Mouse (Mus musculus): ENCODE data around the gene Cabp4.

Cabp4 gene

GRCm38 (mm10) chr19:4159049-4159448 lies 15.2 kb upstream of the Cabp4 start:
- Histone ChIP-seq H3K27me3 (ENCODE audit: insufficient read depth, low read length) (no peaks in the 10 kb centered on the region), H3K9me3 (ENCODE audit: low read length) (no peaks in the 10 kb centered on the region), H3K4me1 (replicated peaks; ENCODE audit: low read depth, low read length) (peaks cover 63% of the 10 kb centered on the region), H3K4me3 (replicated peaks; ENCODE audit: low read length) (no peak overlapping the region), H3K36me3 (ENCODE audit: insufficient read depth, low read length) (peaks cover 64% of the 10 kb centered on the region)
- TF ChIP-seq CTCF (conservative IDR thresholded peaks at IDR 0.05; ENCODE audit: low read length) (no peak), POU5F1 (IDR thresholded peaks at IDR 0.05; ENCODE audit: borderline replicate concordance, low read length) (no peak), NANOG (IDR thresholded peaks at IDR 0.05; ENCODE audit: borderline replicate concordance, low read length) (no peak)

GRCm38 (mm10) chr19:4156771-4157170 lies 12.9 kb upstream of the Cabp4 start:
- H3K4me3 ChIP-seq (replicated peaks; ENCODE audit: low read length): no peak overlapping the region
- TF ChIP-seq POU5F1 (IDR thresholded peaks at IDR 0.05; ENCODE audit: borderline replicate concordance, low read length): no peak
- no peak for TF ChIP-seq CTCF (conservative IDR thresholded peaks at IDR 0.05; ENCODE audit: low read length)
- no peak for TF ChIP-seq NANOG (IDR thresholded peaks at IDR 0.05; ENCODE audit: borderline replicate concordance, low read length)
- no peaks in the 10 kb centered on the region for H3K27me3 ChIP-seq (ENCODE audit: insufficient read depth, low read length)
- peaks cover 68% of the 10 kb centered on the region for H3K4me1 ChIP-seq (replicated peaks; ENCODE audit: low read depth, low read length)
- H3K36me3 ChIP-seq (ENCODE audit: insufficient read depth, low read length): peaks cover 84% of the 10 kb centered on the region
- H3K9me3 ChIP-seq (ENCODE audit: low read length): no peaks in the 10 kb centered on the region

- Histone ChIP-seq H3K4me3 (replicated peaks; ENCODE audit: low read length) (peak overlapping the region; percentile 72), H3K36me3 (ENCODE audit: insufficient read depth, low read length) (peaks cover 82% of the 10 kb centered on the region), H3K9me3 (ENCODE audit: low read length) (no peaks in the 10 kb centered on the region), H3K27me3 (ENCODE audit: insufficient read depth, low read length) (no peaks in the 10 kb centered on the region), H3K4me1 (replicated peaks; ENCODE audit: low read depth, low read length) (peaks cover 68% of the 10 kb centered on the region)
- no peak for TF ChIP-seq POU5F1 (IDR thresholded peaks at IDR 0.05; ENCODE audit: borderline replicate concordance, low read length)
- no peak for TF ChIP-seq NANOG (IDR thresholded peaks at IDR 0.05; ENCODE audit: borderline replicate concordance, low read length)
- TF ChIP-seq CTCF (conservative IDR thresholded peaks at IDR 0.05; ENCODE audit: low read length): no peak
These were observed 12.3 kb upstream of the Cabp4 start for GRCm38 (mm10) chr19:4156073-4156579.

GRCm38 (mm10) chr19:4155223-4156072 lies 11.6 kb upstream of the Cabp4 start:
- Histone ChIP-seq H3K27me3 (ENCODE audit: insufficient read depth, low read length) (no peaks in the 10 kb centered on the region), H3K4me1 (replicated peaks; ENCODE audit: low read depth, low read length) (peaks cover 71% of the 10 kb centered on the region), H3K4me3 (replicated peaks; ENCODE audit: low read length) (peak overlapping the region; percentile 72), H3K36me3 (ENCODE audit: insufficient read depth, low read length) (peaks cover 82% of the 10 kb centered on the region), H3K9me3 (ENCODE audit: low read length) (no peaks in the 10 kb centered on the region)
- TF ChIP-seq NANOG (IDR thresholded peaks at IDR 0.05; ENCODE audit: borderline replicate concordance, low read length) (no peak), CTCF (conservative IDR thresholded peaks at IDR 0.05; ENCODE audit: low read length) (no peak), POU5F1 (IDR thresholded peaks at IDR 0.05; ENCODE audit: borderline replicate concordance, low read length) (no peak)

GRCm38 (mm10) chr19:4154437-4155222 lies 10.8 kb upstream of the Cabp4 start:
- no peak for TF ChIP-seq NANOG (IDR thresholded peaks at IDR 0.05; ENCODE audit: borderline replicate concordance, low read length)
- TF ChIP-seq POU5F1 (IDR thresholded peaks at IDR 0.05; ENCODE audit: borderline replicate concordance, low read length): no peak
- Histone ChIP-seq H3K36me3 (ENCODE audit: insufficient read depth, low read length) (peaks cover 85% of the 10 kb centered on the region), H3K4me1 (replicated peaks; ENCODE audit: low read depth, low read length) (peaks cover 79% of the 10 kb centered on the region), H3K27me3 (ENCODE audit: insufficient read depth, low read length) (no peaks in the 10 kb centered on the region), H3K9me3 (ENCODE audit: low read length) (no peaks in the 10 kb centered on the region), H3K4me3 (replicated peaks; ENCODE audit: low read length) (peak overlapping the region; percentile 72)

GRCm38 (mm10) chr19:4153232-4153654 lies 9.4 kb upstream of the Cabp4 start, which contains the start of gene Ptprcap:
Ptprcap (plus strand) TSS chr19:4153604.
- H3K4me3 ChIP-seq (replicated peaks; ENCODE audit: low read length): peak within 1 kb of the TSS; percentile 72
- TF ChIP-seq POU5F1 (IDR thresholded peaks at IDR 0.05; ENCODE audit: borderline replicate concordance, low read length) (no peak), CTCF (conservative IDR thresholded peaks at IDR 0.05; ENCODE audit: low read length) (no peak), NANOG (IDR thresholded peaks at IDR 0.05; ENCODE audit: borderline replicate concordance, low read length) (no peak)
- H3K4me1 ChIP-seq (replicated peaks; ENCODE audit: low read depth, low read length): peaks cover 88% of the 10 kb centered on the region
- H3K9me3 ChIP-seq (ENCODE audit: low read length): no peaks in the 10 kb centered on the region
- H3K36me3 ChIP-seq (ENCODE audit: insufficient read depth, low read length): peaks cover 75% of the 10 kb centered on the region
- H3K27me3 ChIP-seq (ENCODE audit: insufficient read depth, low read length): no peaks in the 10 kb centered on the region

- H3K4me3 ChIP-seq (replicated peaks; ENCODE audit: low read length): 0 out of 2 replicates have a peak overlapping the region, but pooled peaks have one; percentile 10
- peaks cover 69% of the 10 kb centered on the region for H3K36me3 ChIP-seq (ENCODE audit: insufficient read depth, low read length)
- TF ChIP-seq NANOG (IDR thresholded peaks at IDR 0.05; ENCODE audit: borderline replicate concordance, low read length): no peak
- no peak for TF ChIP-seq CTCF (conservative IDR thresholded peaks at IDR 0.05; ENCODE audit: low read length)
- TF ChIP-seq POU5F1 (IDR thresholded peaks at IDR 0.05; ENCODE audit: borderline replicate concordance, low read length): no peak
- no peaks in the 10 kb centered on the region for H3K9me3 ChIP-seq (ENCODE audit: low read length)
- H3K4me1 ChIP-seq (replicated peaks; ENCODE audit: low read depth, low read length): peaks cover 94% of the 10 kb centered on the region
- H3K27me3 ChIP-seq (ENCODE audit: insufficient read depth, low read length): no peaks in the 10 kb centered on the region
These were observed 8.8 kb upstream of the Cabp4 start for GRCm38 (mm10) chr19:4152445-4153231.

Data from E14TG2a.4 (cell line).